Mouse (Mus musculus) spleen, adult 2 months (tissue): ENCODE results near the gene Ppp1r11.

Experiments used
- CTCF ChIP-seq: fragments of 200-500 bp; IDR thresholded peaks from 2 replicates; pipeline ENCODE4 v1.5.1; 2011; ENCODE audit warnings: mild to moderate bottlenecking, inconsistent platforms; ENCODE audit not compliant: insufficient read depth, insufficient read length, insufficient replicate concordance; ENCODE audit errors: extremely low read depth
- POLR2A ChIP-seq: fragments of 200-500 bp; IDR thresholded peaks from 2 replicates; pipeline ENCODE4 v1.6.1; 2011; ENCODE audit warnings: low read depth, low read length, inconsistent platforms

- no peak for TF ChIP-seq POLR2A
- no peak for TF ChIP-seq CTCF
These were observed 31.0 kb upstream of the Ppp1r11 start for GRCm38 (mm10) chr17:36982253-36983155.
